Mouse (Mus musculus) midbrain, embryonic 12.5 days (tissue): ENCODE data around the gene Shroom3. TPM values are rescaled to one million over a fixed set of nuclear protein-coding genes. Genes with fewer than 3 reads are reported as not detected.

Experiments
- ATAC-seq: fragments of 200-750 bp; cut with Nextera tagmentation; 2 replicates; pipeline ENCODE4 v1.8.0; 2017; ENCODE audit warnings: low read depth, moderate TSS enrichment, moderate library complexity; ENCODE audit not compliant: low FRiP score
- H3K27ac ChIP-seq: fragments of 300-500 bp; sonication (generic); replicated peaks from 2 replicates; pipeline ENCODE4 v1.5.1; 2016; ENCODE audit warnings: mild to moderate bottlenecking
- H3K27me3 ChIP-seq: fragments of 300-500 bp; sonication (generic); 2 replicates; pipeline ENCODE4 v1.6.1; 2016; ENCODE audit warnings: mild to moderate bottlenecking
- H3K36me3 ChIP-seq: fragments of 300-500 bp; sonication (generic); 2 replicates; pipeline ENCODE4 v1.6.1; 2016
- H3K4me1 ChIP-seq: fragments of 300-500 bp; sonication (generic); 2 replicates; pipeline ENCODE4 v1.6.1; 2016
- H3K4me2 ChIP-seq: fragments of 300-500 bp; sonication (generic); replicated peaks from 2 replicates; pipeline ENCODE4 v1.6.1; 2016; ENCODE audit warnings: mild to moderate bottlenecking, moderate library complexity
- H3K4me3 ChIP-seq: fragments of 300-500 bp; sonication (generic); 2 replicates; pipeline ENCODE4 v1.5.1; 2016; ENCODE audit warnings: mild to moderate bottlenecking
- H3K9ac ChIP-seq: fragments of 300-500 bp; sonication (generic); replicated peaks from 2 replicates; pipeline ENCODE4 v1.6.1; 2016; ENCODE audit warnings: mild to moderate bottlenecking, moderate library complexity
- H3K9me3 ChIP-seq: fragments of 300-500 bp; sonication (generic); 2 replicates; pipeline ENCODE4 v1.6.1; 2016; ENCODE audit warnings: mild to moderate bottlenecking
- WGBS: fragments of 180-500 bp; shearing (Covaris S2); methylation state at CpG from one replicate; pipeline ENCODE4 v1.1.7; 2016; 5-methylcytosine and 5-hydroxymethylcytosine counted together
- polyA plus RNA-seq: library from polyadenylated mRNA; unstranded; fragments of >200 nt; fragmentation: Nextera tagmentation; extraction: Ambion mirVana; gene quantifications from 2 replicates; pipeline ENCODE4 v1.2.1, GENCODE M21; 2016

The Shroom3 gene
- polyA plus RNA-seq, 1 experiment from 2014 or later, result 6.1 TPM

DNA sequence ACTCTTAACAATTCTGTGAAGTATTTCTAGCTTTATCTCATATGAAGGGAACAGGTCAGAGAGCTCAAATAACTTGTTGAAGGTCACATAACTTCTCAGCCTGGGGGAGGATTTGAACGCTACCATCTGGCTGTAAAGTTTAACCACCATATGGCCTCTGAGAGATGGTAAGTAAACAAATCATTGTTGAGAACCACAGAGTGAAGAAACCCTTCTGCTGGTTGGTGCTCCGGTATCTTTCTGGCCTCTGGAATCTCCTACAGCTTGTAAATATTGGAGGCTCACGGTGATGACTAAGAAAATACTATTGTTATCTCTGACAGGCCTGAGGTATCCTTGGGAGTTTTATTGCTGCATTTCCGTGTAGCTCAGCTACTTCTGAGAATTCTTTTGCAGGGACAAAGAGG is 80.3 kb downstream of the Shroom3 start:
- Histone ChIP-seq H3K36me3 (no peaks in the 10 kb centered on the region), H3K4me2 (no peak overlapping the region), H3K27ac (no peak overlapping the region), H3K27me3 (no peaks in the 10 kb centered on the region), H3K4me1 (no peaks in the 10 kb centered on the region), H3K9me3 (no peaks in the 10 kb centered on the region), H3K9ac (no peak overlapping the region), H3K4me3 (no peak overlapping the region)
- WGBS, result 37% methylated on average over 4 of the region's 4 CpGs
- no peak for ATAC-seq

GRCm38 (mm10) chr5:92766301-92766700 is 83.1 kb downstream of the Shroom3 start:
- ATAC-seq, result no peak
- no peaks in the 10 kb centered on the region for H3K9me3 ChIP-seq
- no peaks in the 10 kb centered on the region for H3K36me3 ChIP-seq
- no peaks in the 10 kb centered on the region for H3K4me1 ChIP-seq
- no peak overlapping the region for H3K4me2 ChIP-seq
- no peaks in the 10 kb centered on the region for H3K27me3 ChIP-seq
- H3K4me3 ChIP-seq, result no peak overlapping the region
- no peak overlapping the region for H3K9ac ChIP-seq
- no peak overlapping the region for H3K27ac ChIP-seq
- WGBS, result 77% methylated on average over 4 of the region's 4 CpGs

DNA sequence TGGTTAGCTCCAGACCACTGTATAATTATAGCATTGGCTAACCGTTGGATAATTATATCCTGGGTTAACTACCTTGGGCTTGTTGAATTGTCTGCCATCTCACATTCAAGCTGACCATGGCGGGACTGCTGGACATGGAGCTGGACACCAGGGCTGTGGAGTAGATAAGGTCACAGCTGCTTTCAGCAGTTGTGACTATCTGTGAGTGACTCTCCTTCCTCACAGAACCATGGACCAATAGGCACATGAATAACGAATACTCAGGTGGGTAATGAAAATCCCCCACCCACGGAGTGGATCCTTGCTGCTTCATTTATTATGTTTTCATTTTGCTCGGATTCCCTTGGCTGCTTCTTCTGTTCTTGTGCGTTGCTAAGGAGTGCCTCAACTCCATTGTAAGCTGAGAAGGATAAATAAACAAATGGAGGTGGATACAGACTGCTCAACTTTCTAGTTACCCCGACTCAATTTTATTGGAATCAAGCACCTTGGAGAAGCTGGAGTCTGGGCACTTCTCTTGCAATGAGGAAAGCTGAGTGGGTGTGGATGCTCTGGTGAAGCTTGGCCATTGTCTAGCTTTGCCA is 84.1 kb downstream of the Shroom3 start:
- H3K9ac ChIP-seq, result no peak overlapping the region
- H3K9me3 ChIP-seq, result no peaks in the 10 kb centered on the region
- 54% methylated on average over 7 of the region's 7 CpGs for WGBS
- no peak overlapping the region for H3K27ac ChIP-seq
- no peaks in the 10 kb centered on the region for H3K4me1 ChIP-seq
- ATAC-seq, result no peak
- H3K4me3 ChIP-seq, result no peak overlapping the region
- H3K27me3 ChIP-seq, result no peaks in the 10 kb centered on the region
- no peak overlapping the region for H3K4me2 ChIP-seq
- no peaks in the 10 kb centered on the region for H3K36me3 ChIP-seq

DNA sequence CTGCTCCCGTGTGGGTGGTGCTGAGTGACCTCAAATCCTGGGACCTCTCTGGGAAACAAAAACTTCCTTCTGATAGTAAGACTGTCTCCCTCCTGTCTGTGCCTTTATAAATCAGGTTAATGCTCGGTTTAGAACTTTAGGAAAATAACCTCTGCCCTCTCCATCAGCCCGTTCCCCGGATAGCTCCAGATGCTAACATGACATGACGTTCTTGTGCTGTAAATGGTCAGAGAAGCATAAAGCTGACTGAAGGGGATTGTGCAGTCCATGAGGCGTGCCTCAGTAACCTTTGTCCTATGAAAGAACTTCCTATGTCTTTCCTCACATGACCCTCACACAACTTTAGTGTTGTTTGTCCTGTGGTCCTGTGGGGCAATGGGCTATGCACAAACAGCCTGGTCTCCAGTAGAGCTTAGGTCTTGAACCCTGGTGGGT is 84.6 kb downstream of the Shroom3 start:
- 68% methylated on average over 6 of the region's 6 CpGs for WGBS
- Histone ChIP-seq H3K27ac (no peak overlapping the region), H3K4me2 (no peak overlapping the region), H3K9ac (no peak overlapping the region), H3K27me3 (no peaks in the 10 kb centered on the region), H3K36me3 (no peaks in the 10 kb centered on the region), H3K4me1 (no peaks in the 10 kb centered on the region), H3K9me3 (no peaks in the 10 kb centered on the region), H3K4me3 (no peak overlapping the region)
- no peak for ATAC-seq

- Histone ChIP-seq H3K9me3 (no peaks in the 10 kb centered on the region), H3K4me3 (no peak overlapping the region), H3K9ac (no peak overlapping the region), H3K27me3 (no peaks in the 10 kb centered on the region), H3K4me1 (no peaks in the 10 kb centered on the region), H3K36me3 (no peaks in the 10 kb centered on the region), H3K4me2 (no peak overlapping the region), H3K27ac (no peak overlapping the region)
- no peak for ATAC-seq
- WGBS, result 85% methylated on average over 3 of the region's 3 CpGs
These were observed 90.6 kb downstream of the Shroom3 start for GRCm38 (mm10) chr5:92773821-92774220.

GRCm38 (mm10) chr5:92774419-92774818 is 91.2 kb downstream of the Shroom3 start:
- Histone ChIP-seq H3K9me3 (no peaks in the 10 kb centered on the region), H3K27ac (no peak overlapping the region), H3K27me3 (no peaks in the 10 kb centered on the region), H3K4me1 (no peaks in the 10 kb centered on the region), H3K4me3 (no peak overlapping the region), H3K9ac (no peak overlapping the region), H3K36me3 (no peaks in the 10 kb centered on the region), H3K4me2 (no peak overlapping the region)
- ATAC-seq, result no peak
- WGBS, result 47% methylated on average over 2 of the region's 2 CpGs

DNA sequence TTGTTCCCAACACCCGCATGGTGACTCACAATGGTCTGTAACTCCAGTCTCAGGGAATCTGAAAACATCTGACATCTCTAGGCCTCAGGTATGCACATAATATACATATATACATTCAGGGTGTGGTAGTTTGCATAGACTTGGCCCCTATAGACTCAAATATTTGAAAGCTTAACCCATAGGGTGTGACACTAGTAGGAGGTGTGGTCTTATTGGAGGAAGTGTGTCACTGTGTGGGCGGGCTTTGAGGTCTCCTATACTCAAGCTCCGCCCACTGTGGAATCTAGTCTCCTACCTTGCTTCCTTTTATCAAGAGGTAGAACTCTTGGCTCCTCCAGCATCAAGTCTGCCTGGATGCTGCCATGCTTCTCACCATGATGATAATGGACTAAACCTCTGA is 91.7 kb downstream of the Shroom3 start:
- Histone ChIP-seq H3K36me3 (no peaks in the 10 kb centered on the region), H3K9me3 (no peaks in the 10 kb centered on the region), H3K27ac (no peak overlapping the region), H3K9ac (no peak overlapping the region), H3K27me3 (no peaks in the 10 kb centered on the region), H3K4me1 (no peaks in the 10 kb centered on the region), H3K4me3 (no peak overlapping the region), H3K4me2 (no peak overlapping the region)
- ATAC-seq, result no peak
- WGBS, result 91% methylated on average over 3 of the region's 3 CpGs

DNA sequence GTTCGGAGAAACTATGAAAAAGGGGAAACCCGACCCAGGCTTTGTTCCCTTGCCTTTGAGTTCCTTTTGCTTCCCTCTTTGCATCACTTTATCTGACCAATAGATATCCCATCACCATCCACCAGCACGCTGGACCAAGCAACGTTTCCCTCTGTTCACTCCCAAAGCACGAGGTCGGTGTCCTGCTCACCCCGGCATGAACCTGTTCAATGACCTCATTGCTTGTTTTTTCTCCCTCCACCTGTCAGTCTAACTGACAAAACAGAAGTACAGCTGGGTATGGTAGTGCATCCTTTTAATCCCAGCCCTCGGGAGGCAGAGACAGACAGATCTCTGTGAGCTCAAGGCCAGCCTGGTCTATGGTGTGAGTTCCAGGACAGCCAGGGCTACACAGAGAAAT is 95.2 kb downstream of the Shroom3 start:
- peaks cover 2% of the 10 kb centered on the region; the same call in 1 of the 2 replicates for H3K4me1 ChIP-seq
- WGBS, result 72% methylated on average over 8 of the region's 8 CpGs
- H3K4me3 ChIP-seq, result no peak overlapping the region
- no peak overlapping the region for H3K27ac ChIP-seq
- no peak for ATAC-seq
- H3K27me3 ChIP-seq, result no peaks in the 10 kb centered on the region
- H3K4me2 ChIP-seq, result no peak overlapping the region
- no peaks in the 10 kb centered on the region for H3K9me3 ChIP-seq
- no peak overlapping the region for H3K9ac ChIP-seq
- no peaks in the 10 kb centered on the region for H3K36me3 ChIP-seq

GRCm38 (mm10) chr5:92781082-92781481 is 97.8 kb downstream of the Shroom3 start:
- Histone ChIP-seq H3K4me3 (no peak overlapping the region), H3K36me3 (no peaks in the 10 kb centered on the region), H3K9ac (no peak overlapping the region), H3K27me3 (no peaks in the 10 kb centered on the region), H3K4me2 (no peak overlapping the region), H3K27ac (no peak overlapping the region), H3K4me1 (peaks cover 10% of the 10 kb centered on the region; the same call in 1 of the 2 replicates), H3K9me3 (no peaks in the 10 kb centered on the region)
- no peak for ATAC-seq

DNA sequence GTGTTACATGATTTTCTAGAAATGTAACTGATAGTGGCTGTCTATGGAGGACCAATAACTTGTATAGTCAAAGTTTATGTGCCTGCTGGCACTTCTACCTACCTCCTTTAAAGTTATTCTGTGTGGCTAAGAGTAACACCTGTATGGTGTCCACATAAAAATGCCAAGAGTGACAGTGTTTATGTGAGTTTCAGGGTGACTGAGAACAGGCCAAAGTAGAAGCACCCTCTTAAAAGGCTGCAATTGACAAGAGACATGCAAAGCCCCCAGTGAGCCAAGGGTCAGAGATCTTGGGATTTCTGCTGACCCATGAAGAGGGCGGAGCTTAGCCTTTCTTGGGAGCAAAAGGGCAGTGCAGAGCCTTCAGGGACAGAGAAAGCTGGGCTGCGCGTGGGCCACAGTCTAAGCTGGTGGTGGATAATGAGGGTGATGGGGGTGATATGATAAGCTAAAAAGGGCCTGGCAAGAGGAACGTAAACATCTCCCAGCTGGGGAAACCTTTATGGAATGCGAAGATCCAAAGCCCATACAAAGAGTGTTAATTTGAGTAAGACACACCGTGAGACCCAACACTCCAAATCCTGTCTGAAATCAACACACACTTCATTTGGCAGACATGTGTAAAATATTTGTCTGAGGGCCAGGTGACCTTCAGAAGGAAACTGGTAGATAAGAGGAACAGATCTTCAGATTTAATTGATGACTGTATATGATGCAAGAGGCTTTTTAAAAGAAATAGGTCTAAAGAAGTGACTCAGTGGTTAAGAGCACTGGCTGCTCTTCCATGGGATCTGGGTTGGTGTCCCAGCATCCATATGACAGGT is 101.0 kb downstream of the Shroom3 start:
- Histone ChIP-seq H3K4me3 (no peak overlapping the region), H3K36me3 (no peaks in the 10 kb centered on the region), H3K4me1 (peaks cover 10% of the 10 kb centered on the region; the same call in 1 of the 2 replicates), H3K27me3 (no peaks in the 10 kb centered on the region), H3K27ac (no peak overlapping the region), H3K9me3 (no peaks in the 10 kb centered on the region), H3K9ac (no peak overlapping the region), H3K4me2 (no peak overlapping the region)
- ATAC-seq, result no peak
- WGBS, result 19% methylated on average over 6 of the region's 6 CpGs

GRCm38 (mm10) chr5:92785870-92786436 is 102.7 kb downstream of the Shroom3 start:
- Histone ChIP-seq H3K36me3 (no peaks in the 10 kb centered on the region), H3K9ac (no peak overlapping the region), H3K4me3 (no peak overlapping the region), H3K27ac (no peak overlapping the region), H3K4me2 (no peak overlapping the region), H3K4me1 (peaks cover 10% of the 10 kb centered on the region; the same call in 1 of the 2 replicates), H3K9me3 (no peaks in the 10 kb centered on the region), H3K27me3 (no peaks in the 10 kb centered on the region)
- WGBS, result 90% methylated on average over 11 of the region's 11 CpGs
- no peak for ATAC-seq

DNA sequence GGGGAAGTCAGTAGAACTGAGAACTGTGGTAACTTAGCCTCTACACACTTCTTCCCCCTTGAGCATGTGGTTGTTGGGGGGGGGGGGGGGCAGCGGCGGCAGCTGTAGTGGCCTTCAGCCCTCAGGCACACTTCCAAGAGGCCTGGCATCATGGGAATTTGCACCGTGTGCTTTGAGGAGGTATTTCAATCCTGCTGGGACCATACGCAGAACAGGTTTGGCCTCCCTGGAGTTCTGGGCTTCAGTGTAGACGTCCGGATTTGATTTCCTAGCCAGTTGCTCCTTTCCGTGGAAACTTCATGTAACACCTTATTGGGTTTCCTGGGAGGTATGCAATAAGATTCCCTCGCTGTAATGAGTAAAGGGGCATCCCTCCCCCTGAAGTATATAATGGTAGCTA is 105.8 kb downstream of the Shroom3 start:
- no peaks in the 10 kb centered on the region for H3K9me3 ChIP-seq
- WGBS, result 72% methylated on average over 8 of the region's 8 CpGs

More for the DNA sequence above, 105.8 kb downstream of the Shroom3 start:
- Histone ChIP-seq H3K36me3 (no peaks in the 10 kb centered on the region), H3K27me3 (no peaks in the 10 kb centered on the region), H3K4me2 (no peak overlapping the region), H3K27ac (no peak overlapping the region), H3K9ac (no peak overlapping the region), H3K4me1 (peaks cover 5% of the 10 kb centered on the region; the same call in 1 of the 2 replicates), H3K4me3 (no peak overlapping the region)
- no peak for ATAC-seq
